Mouse (Mus musculus) myocyte (in vitro differentiated cells): Measurements from ENCODE around the gene Evi2.

ENCODE experiments used
- E2F4 ChIP-seq: IDR thresholded peaks from one replicate; pipeline ENCODE4 v1.6.1; 2011; ENCODE audit warnings: mild to moderate bottlenecking, control low read depth, moderate library complexity; ENCODE audit not compliant: insufficient read depth
- MAX ChIP-seq: IDR thresholded peaks from one replicate; pipeline ENCODE4 v1.6.1; 2011; ENCODE audit warnings: low read depth, mild to moderate bottlenecking, control low read depth
- MYOD1 ChIP-seq, 3 experiments: IDR thresholded peaks; one replicate each; pipeline ENCODE4 v1.6.1; 2011; ENCODE audit warnings: control low read depth in 2 of 3, low read depth in 2 of 3, mild to moderate bottlenecking in 2 of 3, moderate library complexity in 1 of 3; ENCODE audit not compliant: insufficient read length in 2 of 3, control insufficient read depth in 1 of 3
- MYOG ChIP-seq, 3 experiments: IDR thresholded peaks; one replicate each; pipeline ENCODE4 v1.6.1; 2011; ENCODE audit warnings: control low read depth in 2 of 3, low read depth in 2 of 3, mild to moderate bottlenecking in 2 of 3; ENCODE audit not compliant: insufficient read length in 2 of 3, control insufficient read depth in 1 of 3, insufficient read depth in 1 of 3
- POLR2A ChIP-seq: IDR thresholded peaks from one replicate; pipeline ENCODE4 v1.6.1; 2011; ENCODE audit warnings: low read depth, mild to moderate bottlenecking, control low read depth, moderate library complexity; ENCODE audit not compliant: insufficient read length
- POLR2AphosphoS2 ChIP-seq: IDR thresholded peaks from one replicate; pipeline ENCODE4 v1.6.1; 2011; ENCODE audit warnings: low read depth, control low read depth; ENCODE audit not compliant: insufficient read length
- TCF12 ChIP-seq: IDR thresholded peaks from one replicate; pipeline ENCODE4 v1.6.1; 2011; ENCODE audit warnings: mild to moderate bottlenecking, control low read depth; ENCODE audit not compliant: poor library complexity, insufficient read depth, severe bottlenecking
- TCF3 ChIP-seq: IDR thresholded peaks from one replicate; pipeline ENCODE4 v1.6.1; 2011; ENCODE audit warnings: low read depth, control low read depth; ENCODE audit not compliant: insufficient read length
- USF1 ChIP-seq: IDR thresholded peaks from one replicate; pipeline ENCODE4 v1.6.1; 2011; ENCODE audit warnings: low read depth, mild to moderate bottlenecking, control low read depth, moderate library complexity

- TF ChIP-seq POLR2A (no peak), E2F4 (no peak), USF1 (no peak), MYOG (IDR thresholded peaks at IDR 0.05; ENCODE audit: control insufficient read depth in 1 of 3, insufficient read depth in 1 of 3, insufficient read length in 2 of 3, low read depth in 2 of 3) (no peak), POLR2AphosphoS2 (no peak), TCF3 (no peak), MYOD1 (IDR thresholded peaks at IDR 0.05; ENCODE audit: control insufficient read depth in 1 of 3, insufficient read length in 2 of 3, low read depth in 2 of 3) (no peak), MAX (no peak), TCF12 (no peak)
Measured at GRCm38 (mm10) chr11:79503845-79504244, 26.5 kb downstream of the Evi2 start, which contains the start of gene Omg.
